Mouse (Mus musculus): ENCODE data around the gene Ddit4.

Gene Ddit4

GRCm38 (mm10) chr10:59916649-59917048 lies 35.0 kb downstream of the Ddit4 start:
- no peak for DNase-seq (ENCODE audit: low spot score)

- no peak for DNase-seq (ENCODE audit: low spot score)
Measured at GRCm38 (mm10) chr10:59916159-59916558, 35.5 kb downstream of the Ddit4 start.

GRCm38 (mm10) chr10:59915196-59915962 lies 36.3 kb downstream of the Ddit4 start:
- no peak for DNase-seq (ENCODE audit: low spot score)

- no peak for DNase-seq (ENCODE audit: low spot score)
Measured at GRCm38 (mm10) chr10:59911561-59912198, 40.0 kb downstream of the Ddit4 start.

GRCm38 (mm10) chr10:59911091-59911490 lies 40.5 kb downstream of the Ddit4 start:
- DNase-seq (ENCODE audit: low spot score), result no peak

- DNase-seq (ENCODE audit: low spot score), result no peak
Measured at GRCm38 (mm10) chr10:59909357-59909847, 42.2 kb downstream of the Ddit4 start.

- no peak for DNase-seq (ENCODE audit: low spot score)
Measured at GRCm38 (mm10) chr10:59908776-59909315, 42.8 kb downstream of the Ddit4 start.

- no peak for DNase-seq (ENCODE audit: low spot score)
Measured at GRCm38 (mm10) chr10:59907695-59908299, 43.8 kb downstream of the Ddit4 start.

- DNase-seq (ENCODE audit: low spot score), result no peak
Measured at GRCm38 (mm10) chr10:59907080-59907609, 44.5 kb downstream of the Ddit4 start.

GRCm38 (mm10) chr10:59903170-59903569 lies 48.5 kb downstream of the Ddit4 start:
- no peak for DNase-seq (ENCODE audit: low spot score)

- DNase-seq (ENCODE audit: low spot score), result no peak
Measured at GRCm38 (mm10) chr10:59902606-59902990, 49.0 kb downstream of the Ddit4 start.

- DNase-seq (ENCODE audit: low spot score), result no peak
Measured at GRCm38 (mm10) chr10:59901986-59902605, 49.5 kb downstream of the Ddit4 start.

GRCm38 (mm10) chr10:59901463-59901862 lies 50.2 kb downstream of the Ddit4 start:
- no peak for DNase-seq (ENCODE audit: low spot score)

- no peak for DNase-seq (ENCODE audit: low spot score)
Measured at GRCm38 (mm10) chr10:59900939-59901338, 50.7 kb downstream of the Ddit4 start.

GRCm38 (mm10) chr10:59900174-59900435 lies 51.5 kb downstream of the Ddit4 start:
- DNase-seq (ENCODE audit: low spot score), result no peak
